Mouse (Mus musculus) limb, embryonic 14.5 days (tissue): ENCODE measurements around the gene Ankrd52. TPM values are rescaled to one million over a fixed set of nuclear protein-coding genes. Genes with fewer than 3 reads are reported as not detected.

Source experiments
- ATAC-seq: fragments of 200-750 bp; cut with Nextera tagmentation; 2 replicates; pipeline ENCODE4 v1.8.0; 2017; ENCODE audit warnings: low read depth, moderate number of reproducible peaks, moderate TSS enrichment; ENCODE audit not compliant: low FRiP score
- DNase-seq: peaks from one replicate; pipeline ENCODE4 v3.0.0-alpha.2; 2015; ENCODE audit warnings: low spot score
- H3K27ac ChIP-seq: fragments of 300-500 bp; sonication (generic); replicated peaks from 2 replicates; pipeline ENCODE4 v1.5.1; 2014; ENCODE audit warnings: low read depth, mild to moderate bottlenecking, low read length, moderate library complexity, mixed read lengths
- H3K27me3 ChIP-seq: fragments of 300-500 bp; sonication (generic); 2 replicates; pipeline ENCODE4 v1.6.1; 2014; ENCODE audit warnings: low read length, mixed read lengths; ENCODE audit not compliant: control insufficient read depth, insufficient read depth
- H3K36me3 ChIP-seq: fragments of 300-500 bp; sonication (generic); 2 replicates; pipeline ENCODE4 v1.6.1; 2014; ENCODE audit warnings: mild to moderate bottlenecking, low read length, moderate library complexity, mixed read lengths; ENCODE audit not compliant: control insufficient read depth, insufficient read depth
- H3K4me1 ChIP-seq: fragments of 300-500 bp; sonication (generic); 2 replicates; pipeline ENCODE4 v1.6.1; 2014; ENCODE audit warnings: antibody characterized with exemption, low read length, mixed read lengths; ENCODE audit not compliant: control insufficient read depth, insufficient read depth
- H3K4me2 ChIP-seq: fragments of 300-500 bp; sonication (generic); replicated peaks from 2 replicates; pipeline ENCODE4 v1.6.1; 2014; ENCODE audit warnings: low read depth, mild to moderate bottlenecking, low read length, moderate library complexity; ENCODE audit not compliant: severe bottlenecking
- H3K4me3 ChIP-seq: fragments of 300-500 bp; sonication (generic); replicated peaks from 2 replicates; pipeline ENCODE4 v1.5.1; 2014; ENCODE audit warnings: low read length
- H3K9ac ChIP-seq: fragments of 300-500 bp; sonication (generic); 2 replicates; pipeline ENCODE4 v1.6.1; 2014; ENCODE audit warnings: mild to moderate bottlenecking, low read depth, low read length, moderate library complexity; ENCODE audit not compliant: severe bottlenecking
- H3K9me3 ChIP-seq: fragments of 300-500 bp; sonication (generic); 2 replicates; pipeline ENCODE4 v1.6.1; 2016; ENCODE audit warnings: low read length; ENCODE audit not compliant: control insufficient read depth
- POLR2A ChIP-seq: fragments of 200-500 bp; IDR thresholded peaks from 2 replicates; pipeline ENCODE4 v1.8.0; 2012; ENCODE audit warnings: inconsistent platforms, mild to moderate bottlenecking, moderate library complexity, borderline replicate concordance; ENCODE audit not compliant: insufficient read depth, insufficient read length; ENCODE audit errors: extremely low read depth
- WGBS: fragments of 180-500 bp; shearing (Covaris S2); extraction: QIAGEN DNeasy Blood & Tissue Kit; methylation state at CpG from one replicate; pipeline ENCODE4 v1.1.7; 2014; 5-methylcytosine and 5-hydroxymethylcytosine counted together
- polyA plus RNA-seq, 2 experiments: library from polyadenylated mRNA; depleted of rRNA in 1 of 2; stranded (reverse) in 1 of 2; unstranded in 1 of 2; fragments of >200 nt; fragmentation: Nextera tagmentation in 1 of 2; extraction: Ambion mirVana in 1 of 2; gene quantifications; 2 replicates each; pipeline versions ENCODE4 v1.2.1 to v1.2.3; 2012 to 2014

The Ankrd52 gene
- polyA plus RNA-seq, 2 experiments: 11.3 to 50.7 TPM

DNA sequence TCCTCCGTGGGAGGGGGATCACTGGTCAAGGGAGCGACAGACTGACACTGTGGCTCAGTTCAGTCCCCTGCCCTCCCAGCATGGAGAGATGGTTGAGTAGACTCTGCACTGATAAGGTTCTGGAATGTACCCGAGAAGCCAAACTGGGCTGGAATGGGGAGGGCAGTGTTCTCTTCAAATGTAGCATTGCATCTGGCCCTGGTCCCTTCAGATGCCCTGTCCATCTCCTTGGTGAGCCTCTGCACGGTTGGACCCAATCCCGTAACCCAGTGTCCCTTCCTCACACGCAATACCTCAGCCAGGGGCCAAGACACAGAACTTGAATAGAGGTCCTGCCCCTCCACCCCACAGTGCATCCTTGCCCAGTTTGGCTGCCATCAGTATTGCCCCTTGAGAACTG is 14.9 kb downstream of the Ankrd52 start:
- no peaks in the 10 kb centered on the region for H3K9me3 ChIP-seq
- peaks cover 96% of the 10 kb centered on the region for H3K36me3 ChIP-seq
- no peak overlapping the region for H3K9ac ChIP-seq
- no peaks in the 10 kb centered on the region for H3K4me1 ChIP-seq
- ATAC-seq (no peak), DNase-seq (no peak)
- no peak for TF ChIP-seq POLR2A
- H3K27ac ChIP-seq: no peak overlapping the region
- 81% methylated on average over 6 of the region's 6 CpGs for WGBS
- no peak overlapping the region for H3K4me3 ChIP-seq
- no peak overlapping the region for H3K4me2 ChIP-seq
- no peaks in the 10 kb centered on the region for H3K27me3 ChIP-seq

DNA sequence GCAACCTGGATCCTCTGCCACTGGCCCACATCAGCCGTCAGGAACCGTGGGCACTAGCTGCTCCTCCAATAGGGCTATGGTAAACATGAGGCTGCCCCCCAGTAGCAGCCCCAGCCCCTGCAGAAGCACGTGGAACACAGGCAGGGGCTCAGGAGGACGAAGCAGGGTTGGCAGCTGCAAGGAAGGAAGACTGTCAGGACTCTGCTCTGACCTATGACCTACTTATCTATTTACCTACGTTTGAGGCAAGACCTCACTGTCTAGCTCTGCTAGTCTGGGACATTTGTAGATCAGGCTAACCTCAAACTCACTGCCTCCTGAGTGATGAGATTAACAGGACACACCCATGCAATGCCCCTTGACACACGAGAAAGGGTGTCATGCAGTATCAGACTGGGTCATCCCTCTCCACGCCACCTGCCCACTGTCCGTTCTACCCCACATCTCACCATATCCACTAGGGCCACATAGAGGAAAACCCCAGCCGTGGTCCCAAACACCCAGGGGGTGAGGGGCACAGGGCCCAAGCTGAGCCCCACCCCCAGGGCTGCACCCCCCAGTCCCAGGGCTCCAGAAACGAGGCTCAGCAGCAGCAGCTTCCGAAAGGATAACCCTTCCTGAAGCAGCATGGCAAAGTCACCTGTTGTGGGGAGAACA is 19.2 kb downstream of the Ankrd52 start:
- Histone ChIP-seq H3K9me3 (no peaks in the 10 kb centered on the region), H3K36me3 (peaks cover 64% of the 10 kb centered on the region), H3K27me3 (no peaks in the 10 kb centered on the region), H3K4me1 (peaks cover 2% of the 10 kb centered on the region; the same call in 1 of the 2 replicates), H3K4me3 (no peak overlapping the region), H3K9ac (no peak overlapping the region), H3K4me2 (no peak overlapping the region), H3K27ac (no peak overlapping the region)
- ATAC-seq (no peak), DNase-seq (no peak)
- WGBS: 63% methylated on average over 11 of the region's 11 CpGs
- TF ChIP-seq POLR2A: no peak

DNA sequence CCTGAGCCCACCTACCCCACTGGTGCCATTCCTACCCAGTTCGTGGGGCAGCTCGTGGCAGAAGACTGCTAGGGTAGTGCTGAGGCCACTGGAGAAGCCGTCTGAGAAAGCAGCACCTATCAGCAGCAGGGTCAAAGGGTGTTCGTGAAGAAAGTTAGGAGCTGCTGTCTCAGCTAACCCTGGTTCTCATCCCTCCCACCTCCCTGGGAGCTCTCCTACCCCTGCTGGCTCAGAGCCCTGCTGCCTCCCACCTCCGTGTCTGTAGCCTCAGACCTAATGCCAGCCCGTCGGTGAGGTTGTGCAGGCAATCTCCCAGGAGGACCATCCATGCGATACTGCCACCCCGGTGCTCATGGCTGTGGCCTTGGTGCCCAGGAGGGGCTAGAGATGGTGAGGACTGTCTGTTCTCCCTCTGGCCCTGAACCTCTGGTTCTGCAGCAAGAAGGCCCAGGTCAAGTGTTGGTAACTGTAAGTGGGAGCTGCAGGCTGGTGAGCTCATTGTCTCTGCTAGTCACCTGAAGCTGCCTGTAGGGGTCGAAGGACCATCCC is 19.9 kb downstream of the Ankrd52 start:
- 69% methylated on average over 10 of the region's 10 CpGs for WGBS

DNA sequence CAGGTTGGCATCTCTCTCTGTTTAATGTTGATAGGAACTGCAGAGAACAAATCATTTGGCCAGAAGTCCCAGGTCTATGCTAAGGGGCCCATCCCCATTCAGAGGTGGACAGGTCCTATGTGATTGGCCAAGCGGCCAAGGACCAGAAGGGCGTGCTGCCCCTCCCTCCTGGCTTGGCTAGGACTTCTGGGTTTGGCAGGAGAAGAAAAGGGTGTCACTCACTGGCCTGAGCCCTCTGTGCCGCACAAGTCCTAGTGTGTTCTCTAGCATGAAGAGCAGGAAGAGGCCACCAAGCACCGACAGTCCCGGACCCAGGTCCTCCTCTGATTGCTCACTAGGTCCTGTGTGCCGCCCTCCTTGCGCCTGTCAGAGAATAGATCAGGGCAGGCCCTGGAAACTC is 20.6 kb downstream of the Ankrd52 start:
- Histone ChIP-seq H3K27me3 (no peaks in the 10 kb centered on the region), H3K4me2 (no peak overlapping the region), H3K36me3 (peaks cover 54% of the 10 kb centered on the region), H3K4me3 (no peak overlapping the region), H3K4me1 (peaks cover 2% of the 10 kb centered on the region; the same call in 1 of the 2 replicates), H3K9me3 (no peaks in the 10 kb centered on the region), H3K27ac (no peak overlapping the region), H3K9ac (no peak overlapping the region)
- 66% methylated on average over 7 of the region's 7 CpGs for WGBS
- ATAC-seq (no peak), DNase-seq (no peak)
- TF ChIP-seq POLR2A: no peak

More for the DNA sequence above, 19.9 kb downstream of the Ankrd52 start:
- H3K9me3 ChIP-seq: no peaks in the 10 kb centered on the region
- no peak overlapping the region for H3K4me3 ChIP-seq
- H3K4me2 ChIP-seq: no peak overlapping the region
- H3K27me3 ChIP-seq: no peaks in the 10 kb centered on the region
- H3K27ac ChIP-seq: no peak overlapping the region
- H3K9ac ChIP-seq: no peak overlapping the region
- peaks cover 60% of the 10 kb centered on the region for H3K36me3 ChIP-seq
- H3K4me1 ChIP-seq: peaks cover 2% of the 10 kb centered on the region; the same call in 1 of the 2 replicates
- no peak for ATAC-seq
- no peak for TF ChIP-seq POLR2A
- DNase-seq: no peak

DNA sequence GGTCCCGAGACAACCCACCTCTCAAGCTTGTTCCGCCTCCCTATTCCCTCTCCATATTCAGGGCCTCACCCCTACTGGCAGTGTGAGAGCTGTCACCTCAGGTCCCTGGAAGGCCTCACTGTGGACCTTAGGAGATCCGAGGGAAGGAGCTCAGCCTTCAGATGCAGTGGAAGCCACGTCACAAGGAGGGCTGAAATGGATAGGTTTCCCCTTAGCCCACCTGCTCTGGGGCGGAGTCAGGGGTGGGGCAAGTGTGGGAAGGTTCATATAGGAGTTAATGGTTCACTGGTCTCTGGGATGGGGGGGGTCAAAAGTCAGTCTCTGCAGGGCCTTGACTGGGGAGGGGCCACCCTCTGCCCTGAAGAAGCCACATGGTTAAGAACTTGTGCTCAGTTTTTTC is 23.4 kb downstream of the Ankrd52 start:
- ATAC-seq: no peak
- H3K9me3 ChIP-seq: no peaks in the 10 kb centered on the region
- no peak overlapping the region for H3K27ac ChIP-seq
- no peak for TF ChIP-seq POLR2A
- 0 out of 2 replicates have a peak overlapping the region, but pooled peaks have one; percentile 21 for H3K9ac ChIP-seq
- no peak for DNase-seq
- peaks cover 2% of the 10 kb centered on the region; the same call in 1 of the 2 replicates for H3K4me1 ChIP-seq
- peaks cover 34% of the 10 kb centered on the region for H3K36me3 ChIP-seq
- H3K27me3 ChIP-seq: no peaks in the 10 kb centered on the region
- 25% methylated on average over 5 of the region's 5 CpGs for WGBS
- no peak overlapping the region for H3K4me2 ChIP-seq
- H3K4me3 ChIP-seq: no peak overlapping the region
